Mouse (Mus musculus): ENCODE results near the gene Cbln1.

The Cbln1 gene

DNA sequence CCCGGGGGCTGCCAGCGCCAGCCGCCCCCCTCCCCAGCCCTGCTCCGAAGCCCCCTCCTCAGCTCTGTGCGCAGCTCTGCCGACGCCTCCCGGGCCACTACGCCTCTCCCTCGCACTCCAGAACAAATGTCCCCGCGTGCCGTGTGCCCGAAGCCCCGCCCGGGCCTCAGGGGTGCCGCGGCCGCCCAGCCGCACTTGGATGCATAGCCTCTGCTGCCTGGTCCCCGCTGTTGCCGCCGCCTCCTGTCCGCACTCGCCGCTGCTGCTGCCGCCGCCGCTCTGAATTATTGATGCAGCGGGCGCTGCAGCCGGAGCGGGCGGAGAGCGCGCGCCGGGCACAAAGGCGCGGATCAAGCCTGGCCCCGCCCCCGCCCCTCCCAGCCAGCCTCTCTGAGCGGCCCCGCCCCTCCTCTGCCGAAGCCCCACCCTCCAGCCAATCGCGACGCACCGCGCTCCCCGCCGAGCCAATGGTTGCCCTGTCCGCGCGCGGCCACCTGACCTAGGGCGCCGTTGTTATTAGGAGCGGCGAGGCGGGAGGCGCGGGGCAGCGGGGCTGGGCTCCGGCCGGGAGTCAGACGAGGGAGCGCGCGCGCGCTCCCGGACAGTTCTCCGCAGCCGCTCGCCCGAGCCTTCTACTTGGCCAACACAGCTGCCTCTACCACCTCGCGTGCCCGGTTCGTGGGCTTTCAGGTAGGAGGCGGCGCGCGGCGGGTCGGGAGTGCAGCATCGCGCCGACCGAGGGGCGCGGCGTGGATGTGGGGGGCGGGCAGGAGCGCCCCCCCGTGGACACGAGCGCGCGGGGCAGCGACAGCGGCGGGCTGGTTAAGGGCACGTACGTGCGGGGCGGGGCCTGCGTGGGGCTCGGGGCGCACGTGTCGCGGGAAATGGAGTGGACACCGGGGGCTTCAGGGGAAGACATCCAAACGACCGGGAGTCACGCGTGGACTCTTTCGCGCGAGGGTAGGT, at the start of gene Cbln1:
Gene Cbln1 (minus strand): TSS at position 339 of the 966 bp plus-strand sequence.
- peak; percentile 99 for DNase-seq

DNA sequence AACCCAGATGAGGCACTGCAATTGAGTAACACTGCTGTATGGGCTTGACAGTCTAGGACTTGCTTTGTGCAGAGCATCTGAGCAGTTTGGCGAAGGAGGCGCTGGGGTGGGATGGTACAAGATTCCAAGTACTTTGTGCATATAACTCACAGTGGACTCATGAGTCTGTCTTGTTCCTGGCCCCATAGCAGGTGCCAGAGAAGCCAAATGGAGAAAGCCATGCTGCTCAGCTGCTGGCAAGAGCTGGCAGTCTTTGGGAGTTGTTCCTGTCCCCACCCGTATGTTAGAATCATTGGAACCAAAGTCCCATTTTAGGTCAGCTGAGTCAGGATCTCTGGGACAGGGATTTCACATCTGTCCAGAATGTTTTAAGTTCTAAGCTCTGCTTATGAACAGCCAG, 44.7 kb upstream of the Cbln1 start:
- DNase-seq, result no peak

DNA sequence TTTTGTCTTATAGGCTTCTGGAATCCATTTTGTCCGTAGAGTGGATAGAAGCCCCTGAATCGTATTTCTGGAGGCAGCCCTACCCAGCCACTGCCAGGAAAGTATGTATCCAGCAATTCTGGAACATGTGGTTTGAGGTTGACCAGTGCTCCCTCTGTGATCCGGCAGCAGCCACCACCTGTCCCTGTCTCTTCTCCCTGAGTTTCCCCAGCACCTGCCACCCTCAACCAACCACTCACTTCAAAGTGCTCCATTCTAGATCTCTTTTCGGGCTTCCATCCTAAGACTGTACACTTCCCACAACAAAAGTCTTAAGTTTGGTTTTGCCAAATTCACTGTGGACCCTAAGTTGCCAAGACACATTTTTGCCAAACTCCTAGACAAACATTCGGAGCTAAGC, 41.4 kb upstream of the Cbln1 start:
- DNase-seq, result no peak

DNA sequence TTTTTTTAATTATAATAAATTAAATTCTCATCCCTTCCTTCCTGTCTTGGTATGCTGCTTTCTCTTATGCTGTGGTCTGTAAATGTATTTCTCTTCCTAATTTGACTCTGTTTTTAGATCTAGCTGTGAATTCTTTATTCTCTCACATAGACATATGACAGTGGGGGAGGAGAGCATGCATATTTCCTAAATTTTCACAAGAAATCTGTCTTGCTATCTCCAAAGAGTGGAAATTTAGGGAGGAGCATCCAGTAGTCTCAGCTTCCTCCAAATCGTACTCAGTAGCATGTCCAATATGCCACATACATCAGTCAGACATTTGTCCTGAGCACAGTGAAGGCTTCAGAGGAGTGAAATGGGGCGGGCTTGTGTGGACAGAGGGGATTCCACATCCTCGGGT, 40.9 kb upstream of the Cbln1 start:
- DNase-seq, result no peak

DNA sequence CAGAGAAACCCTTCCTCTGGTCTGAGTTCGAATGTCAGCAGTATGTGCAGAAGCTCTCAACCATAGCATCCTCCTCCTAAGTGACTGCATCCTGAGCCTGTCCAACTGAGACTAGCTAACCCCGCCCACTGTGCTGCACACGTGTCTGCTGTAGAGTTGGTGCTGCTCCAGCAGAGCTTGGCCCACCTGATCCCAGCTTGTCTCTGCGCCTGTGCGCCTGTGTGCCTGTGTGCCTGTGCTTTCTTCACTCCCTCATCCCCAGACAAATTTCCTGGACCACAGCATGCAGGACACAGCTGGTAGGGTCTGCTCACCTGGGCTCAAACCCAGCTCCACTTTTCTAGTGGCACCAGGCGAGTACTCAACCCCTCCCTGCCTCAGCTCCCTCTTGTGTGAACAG, 40.2 kb upstream of the Cbln1 start:
- peak; percentile 26 to 34 for DNase-seq

DNA sequence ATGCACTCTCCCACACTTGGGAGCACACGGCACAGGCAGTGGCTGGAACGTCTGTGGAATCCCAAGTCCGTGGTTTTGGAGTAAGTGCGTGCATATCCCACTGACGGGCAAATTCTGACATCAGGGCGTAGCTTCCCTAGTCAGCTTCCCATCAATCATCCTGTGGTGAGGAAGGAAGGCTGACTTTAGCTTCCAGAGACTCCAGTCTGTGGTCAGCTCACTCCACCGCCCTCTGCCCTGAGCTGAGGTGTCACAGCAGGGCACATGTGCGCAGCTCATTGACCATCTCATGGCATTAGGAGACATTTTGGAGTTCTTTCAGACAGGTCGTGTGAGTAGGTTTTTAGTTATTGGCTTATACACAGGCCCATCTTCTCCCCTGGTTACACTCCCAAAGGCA, 34.6 kb upstream of the Cbln1 start:
- DNase-seq, result no peak

DNA sequence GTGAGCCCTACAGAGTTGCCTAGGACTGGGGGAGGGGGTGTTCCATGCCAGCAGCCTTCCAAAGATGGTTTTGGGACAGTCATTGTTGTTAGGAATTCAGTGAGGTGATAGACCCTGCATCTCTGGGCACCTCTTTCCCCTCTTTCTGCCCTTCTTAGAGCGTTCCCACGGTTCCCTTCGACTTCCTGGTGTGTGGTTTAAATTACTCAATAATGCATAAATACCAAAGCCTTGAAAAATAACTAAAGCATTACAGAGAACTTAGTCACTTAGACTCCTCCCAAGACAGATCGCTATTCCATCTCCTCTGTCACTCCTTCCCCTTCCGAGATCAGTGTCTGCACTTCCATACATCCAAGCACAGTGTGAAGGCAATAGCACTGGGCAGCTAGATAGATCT, 32.0 kb upstream of the Cbln1 start:
- no peak for DNase-seq

DNA sequence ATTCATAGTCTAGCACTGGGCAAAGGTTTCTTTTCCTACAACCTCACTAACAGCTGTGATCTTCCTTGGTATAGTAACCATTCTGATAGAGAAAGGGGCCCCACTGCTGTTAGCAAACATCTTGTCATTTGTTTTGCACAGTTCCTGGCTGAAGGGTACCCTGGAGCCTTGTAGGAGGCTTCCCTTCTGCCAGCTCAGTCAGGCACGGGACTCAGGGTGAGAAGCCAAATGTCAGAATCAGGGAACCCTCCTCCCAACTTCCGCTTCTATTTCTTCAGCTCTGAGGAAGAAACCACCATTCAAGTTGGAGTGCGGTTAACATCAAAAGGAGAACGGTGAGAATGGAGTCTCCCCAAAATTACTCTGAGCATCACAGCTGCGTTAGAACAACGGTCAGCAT, 30.3 kb upstream of the Cbln1 start:
- peak in 1 of 2 experiments; percentile 52 for DNase-seq

DNA sequence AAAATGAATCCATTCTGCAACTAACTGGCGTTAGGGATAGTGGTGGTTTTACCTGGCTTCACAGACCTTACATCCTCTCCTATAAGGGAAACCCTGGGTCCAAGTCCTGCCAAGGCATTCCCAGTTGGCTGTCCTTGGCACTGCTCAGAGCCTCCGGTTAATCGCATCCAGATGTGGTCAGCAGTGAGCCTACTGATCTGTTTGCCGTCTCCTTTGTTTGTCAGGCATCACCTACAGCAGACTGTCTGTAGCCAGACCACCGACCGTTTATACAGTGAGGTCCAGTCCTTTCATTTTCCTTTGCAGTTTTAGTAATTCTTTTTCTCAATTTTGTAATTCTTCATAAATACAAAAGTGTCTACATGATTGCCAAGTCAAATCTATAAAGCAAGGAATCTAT, 25.2 kb upstream of the Cbln1 start:
- DNase-seq, result no peak

DNA sequence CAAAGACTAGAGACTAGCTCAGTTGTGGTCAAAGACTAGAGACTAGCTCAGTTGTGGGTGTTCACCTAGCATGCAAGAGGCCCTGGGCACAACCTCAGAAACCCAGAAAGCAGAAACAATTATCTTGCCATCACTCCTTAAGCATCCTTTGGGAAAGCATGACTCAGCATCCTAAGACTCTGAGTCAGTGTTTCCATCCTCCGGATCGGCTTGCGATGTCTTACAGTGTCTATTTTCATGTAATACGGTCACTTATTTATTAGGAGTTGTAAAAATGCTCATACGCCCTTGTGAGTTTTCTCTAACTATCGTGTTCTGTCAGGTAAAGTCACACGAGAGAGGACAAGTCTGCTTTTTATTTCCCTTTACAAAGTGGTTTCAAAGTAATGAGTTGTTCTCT, 24.1 kb upstream of the Cbln1 start:
- no peak for DNase-seq

DNA sequence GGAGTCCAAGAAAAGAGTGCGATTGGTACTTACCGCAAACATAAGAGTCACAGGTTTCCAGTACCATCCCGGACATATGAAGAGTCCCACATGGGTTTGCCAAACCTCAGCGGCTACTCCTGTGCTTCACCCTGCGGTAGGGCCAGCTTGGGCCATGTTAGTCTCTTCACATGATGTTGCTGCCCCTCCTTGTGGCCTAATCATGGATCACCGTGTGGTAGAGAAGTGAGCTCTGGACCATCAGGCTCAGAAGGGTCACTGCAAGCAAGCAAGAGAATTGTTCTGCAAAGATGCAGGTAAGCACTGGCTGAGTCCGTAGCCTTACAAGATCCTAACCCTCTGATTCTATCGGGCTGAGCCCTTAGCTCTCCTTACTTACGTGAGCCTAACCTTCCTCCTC, 22.5 kb upstream of the Cbln1 start:
- no peak for DNase-seq

DNA sequence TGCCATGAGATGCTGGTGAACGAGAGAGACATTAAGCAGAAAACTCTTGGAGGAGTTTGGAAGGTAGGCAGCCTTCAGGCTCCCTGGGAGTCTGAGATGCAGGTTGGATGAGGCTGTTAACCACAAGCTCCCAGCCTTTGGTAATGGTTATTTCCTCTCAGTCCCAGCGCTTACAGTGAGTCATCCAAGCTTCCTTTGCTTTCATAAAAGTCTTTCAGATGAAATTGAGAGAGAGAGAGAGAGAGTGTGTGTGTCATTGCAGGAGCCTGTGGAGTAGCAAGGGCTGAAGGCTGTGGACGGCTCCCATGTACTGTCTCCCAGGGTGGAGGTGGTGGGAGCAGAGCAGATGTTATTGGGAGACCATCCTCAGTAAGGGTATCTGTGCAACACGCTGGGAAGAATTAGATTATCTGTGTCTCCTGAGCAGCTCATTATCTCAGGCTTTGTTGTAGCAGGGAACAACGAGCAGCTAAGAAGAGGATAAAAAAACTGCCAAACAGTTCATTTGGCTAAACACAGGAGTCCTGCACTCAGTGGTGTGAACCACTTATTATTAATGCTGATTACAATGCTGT, 17.5 kb upstream of the Cbln1 start:
- DNase-seq, result no peak

DNA sequence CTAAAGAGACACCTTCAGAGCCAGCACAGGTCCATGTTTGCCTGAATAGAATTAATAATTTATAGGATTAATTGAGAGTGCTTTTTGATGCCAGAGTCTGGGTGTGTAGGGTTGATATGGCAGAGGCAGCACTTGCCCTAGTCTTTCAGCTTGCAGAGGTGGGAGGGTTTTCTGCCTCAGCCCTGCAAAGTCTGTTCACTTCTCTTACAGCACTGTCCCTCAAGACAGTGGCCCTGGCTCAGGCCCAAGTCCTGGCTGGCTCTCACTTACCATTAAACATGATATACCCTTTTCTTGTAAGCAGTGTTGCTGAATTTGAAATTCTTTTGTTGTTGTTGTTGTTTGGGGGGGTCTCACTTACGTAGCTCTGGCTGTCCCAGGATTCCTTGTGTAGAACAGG, 9.0 kb upstream of the Cbln1 start:
- DNase-seq, result peak; percentile 53 to 60

DNA sequence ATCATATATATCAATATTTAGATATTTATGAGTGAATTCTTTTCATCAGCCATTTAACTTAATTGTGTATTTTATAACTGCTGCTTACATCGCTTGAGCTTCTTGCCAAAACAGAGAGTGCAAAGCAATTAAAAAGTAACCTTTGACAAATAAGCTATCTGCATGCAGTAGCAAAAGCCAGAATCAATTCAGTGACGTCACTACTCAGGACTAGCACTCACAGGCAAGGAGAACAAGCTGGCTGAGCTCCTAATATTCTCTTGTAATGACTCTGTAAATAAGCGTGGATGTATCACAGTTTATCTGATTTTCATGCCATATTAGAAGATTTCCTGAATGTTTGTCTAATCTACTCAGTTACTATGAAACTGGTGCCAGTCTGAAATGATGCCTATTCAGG, 5.8 kb upstream of the Cbln1 start:
- DNase-seq, result peak in 1 of 2 experiments; percentile 42

DNA sequence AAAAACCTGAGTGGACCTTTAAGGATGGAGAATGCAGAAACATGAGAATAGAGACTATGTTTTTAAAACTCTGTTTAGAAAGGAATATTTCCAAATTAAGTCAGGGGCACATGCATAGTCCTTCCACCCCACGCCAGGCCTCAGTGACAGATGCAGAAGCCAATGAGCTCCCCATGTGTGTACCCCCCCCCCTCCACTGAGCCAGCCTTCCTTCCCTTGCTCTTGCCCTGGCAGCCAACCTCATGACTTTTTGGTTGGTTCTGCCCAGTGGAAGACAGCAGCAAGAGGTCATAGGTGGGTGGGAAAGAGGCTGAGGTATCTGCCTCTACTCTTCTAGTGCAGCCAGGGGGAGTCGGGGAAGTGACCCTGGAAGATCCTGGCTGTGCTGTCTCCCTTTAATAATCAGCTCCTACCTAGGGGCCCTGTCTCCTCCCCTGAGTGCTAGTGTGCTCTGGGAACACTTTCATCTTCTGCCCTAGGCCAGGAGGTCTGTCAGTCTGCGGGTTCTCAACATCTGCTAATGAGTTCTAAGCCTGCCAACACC, 4.8 kb upstream of the Cbln1 start:
- DNase-seq, result peak in 1 of 2 experiments; percentile 54

DNA sequence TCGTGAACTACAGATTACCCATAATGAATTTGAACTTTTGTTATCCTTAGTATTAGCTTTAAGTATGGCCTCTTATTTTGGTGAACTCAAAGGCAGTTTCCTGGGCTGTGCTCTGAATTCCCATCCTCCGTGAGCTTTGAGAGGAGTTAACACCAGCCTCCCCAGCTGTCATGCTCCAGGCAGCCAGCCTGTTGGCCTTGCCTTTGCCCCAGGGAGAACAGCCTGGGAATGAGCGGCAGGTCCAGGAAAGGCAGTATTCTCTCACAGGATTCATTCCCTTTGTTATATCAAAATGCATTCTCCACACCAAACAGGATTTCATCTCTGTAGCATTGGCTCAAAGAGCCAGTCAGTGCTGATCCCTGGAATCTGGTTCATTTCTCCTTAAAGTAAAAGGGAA, 3.1 kb upstream of the Cbln1 start:
- peak; percentile 75 to 80 for DNase-seq

DNA sequence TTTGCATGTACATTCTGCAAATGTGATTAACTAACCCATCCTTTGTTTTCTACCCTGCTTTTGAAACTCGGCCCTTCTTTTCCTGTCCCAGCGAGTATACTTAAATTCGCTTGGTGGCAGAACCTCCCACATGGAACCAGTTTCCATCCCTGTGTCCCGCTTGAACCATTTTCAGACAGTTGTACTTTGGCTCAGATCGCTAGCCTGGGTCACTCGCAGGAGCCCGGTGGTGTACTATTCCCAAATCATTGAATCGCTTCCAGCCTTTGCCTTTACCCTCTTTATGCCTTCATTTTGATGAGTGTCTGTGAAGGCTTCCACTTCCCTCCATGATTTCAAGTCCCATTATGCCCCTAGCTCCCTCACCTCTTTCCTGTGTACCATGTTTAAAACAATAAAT, 2.0 kb upstream of the Cbln1 start:
- peak in 1 of 2 experiments; percentile 49 for DNase-seq

DNA sequence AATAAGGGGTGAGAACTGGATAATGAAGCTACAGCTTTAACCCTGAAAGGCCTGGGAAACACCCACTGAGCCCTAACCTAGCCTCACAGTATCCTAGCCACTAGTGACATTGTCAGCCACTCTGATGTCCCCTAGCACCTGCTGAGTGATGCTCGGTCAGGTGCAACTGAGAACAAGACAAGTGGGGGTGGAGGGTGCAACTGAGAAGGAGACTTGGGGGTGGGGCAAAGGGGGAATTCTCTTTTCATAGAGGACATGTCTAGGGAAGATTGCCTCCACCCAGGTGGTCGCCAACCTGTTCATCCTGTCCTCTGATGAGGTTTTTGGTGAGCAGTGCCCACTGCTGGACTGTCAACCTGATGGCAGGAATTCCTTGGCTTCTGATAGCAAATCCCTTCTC, 1.5 kb upstream of the Cbln1 start:
- peak; percentile 82 to 83 for DNase-seq

DNA sequence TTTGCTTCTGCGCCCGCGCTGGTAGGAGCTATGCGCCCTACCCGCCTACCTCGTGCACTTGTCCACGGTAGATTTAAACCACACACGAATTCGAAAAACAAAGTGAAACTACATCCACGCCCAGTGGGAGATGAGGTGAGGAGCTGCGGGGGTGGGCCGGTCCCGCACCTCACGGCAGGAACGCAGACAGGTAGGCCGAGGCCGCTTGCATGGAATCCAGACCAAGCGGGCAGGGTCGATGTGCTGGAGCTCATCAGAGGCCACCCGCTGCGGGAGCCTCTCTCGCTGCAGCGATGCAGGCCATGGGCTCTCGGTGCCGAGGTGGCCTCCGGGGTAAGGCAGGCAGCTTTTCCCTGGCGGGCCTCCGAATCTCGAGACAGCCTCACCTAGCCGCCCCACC, 905 bp upstream of the Cbln1 start:
- peak; percentile 69 to 71 for DNase-seq

DNA sequence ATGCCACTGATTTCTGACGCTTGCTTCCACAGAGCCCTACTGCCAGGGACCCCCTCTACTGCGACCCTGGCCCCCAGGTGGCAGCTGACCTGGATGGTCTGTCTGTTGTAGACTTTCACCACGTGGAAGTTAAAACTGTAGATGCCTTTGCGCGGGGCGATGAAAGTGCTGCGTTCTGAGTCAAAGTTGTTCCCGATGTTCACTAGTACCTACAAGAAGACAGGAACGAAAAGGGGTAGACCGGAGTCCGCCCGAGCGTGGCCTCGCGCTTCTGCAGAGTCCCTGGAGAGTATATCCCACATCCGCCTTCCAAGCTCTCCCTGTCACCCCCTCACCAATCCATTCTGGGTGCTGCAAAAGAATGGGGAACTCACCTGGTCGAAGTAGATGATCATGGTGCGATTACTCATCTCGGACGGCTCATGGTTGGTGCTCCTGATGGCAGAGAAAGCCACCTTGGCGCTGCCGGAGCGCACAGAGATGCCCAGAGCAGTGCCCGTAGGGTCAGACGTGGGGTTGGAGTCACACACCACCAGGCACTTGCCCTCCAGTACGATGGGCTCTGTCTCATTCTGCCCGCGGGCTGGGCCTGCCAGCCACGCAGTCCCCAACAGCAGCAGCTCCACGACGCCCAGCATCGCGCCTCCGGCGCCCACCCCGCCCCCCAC, 672 bp downstream of the Cbln1 start:
- peak; percentile 53 to 72 for DNase-seq

DNA sequence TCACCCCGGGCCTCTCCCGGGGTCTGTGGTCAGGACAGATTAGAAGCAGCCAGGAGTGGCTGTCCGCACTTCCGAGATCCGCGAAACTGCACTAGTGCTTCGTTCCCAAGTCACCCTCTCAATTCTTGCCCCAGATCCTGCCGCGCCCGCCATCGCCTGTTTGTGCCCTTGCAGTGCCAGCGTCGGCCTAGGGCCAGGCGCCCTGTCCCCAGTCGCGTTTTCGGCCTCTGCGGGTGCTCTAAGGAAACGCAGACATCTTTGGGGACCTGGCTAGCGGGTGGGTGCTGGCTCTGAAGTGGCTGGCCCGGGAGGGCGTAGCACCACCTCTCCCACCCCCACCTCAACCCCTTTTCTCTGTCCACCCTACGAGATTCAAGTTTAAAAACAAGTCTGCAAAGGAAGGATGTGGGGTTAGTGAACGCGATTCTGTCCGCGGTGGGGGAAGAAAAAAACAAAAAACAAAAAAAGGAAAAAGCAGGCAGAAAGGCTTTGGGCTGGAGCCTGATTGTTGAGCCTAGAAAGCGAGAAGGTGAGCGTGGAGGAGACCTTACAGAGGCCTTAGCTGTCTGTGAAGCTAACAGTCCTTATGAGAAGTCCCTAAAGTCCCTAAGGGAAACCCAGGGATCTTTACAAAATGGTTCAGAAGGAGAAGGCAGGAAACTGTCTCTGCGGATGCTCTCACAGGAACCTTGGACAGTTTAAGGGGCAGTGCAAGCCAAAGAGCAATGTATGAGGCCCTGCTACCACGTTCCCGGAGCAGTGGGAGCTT, 1.4 kb downstream of the Cbln1 start:
- no peak for DNase-seq

DNA sequence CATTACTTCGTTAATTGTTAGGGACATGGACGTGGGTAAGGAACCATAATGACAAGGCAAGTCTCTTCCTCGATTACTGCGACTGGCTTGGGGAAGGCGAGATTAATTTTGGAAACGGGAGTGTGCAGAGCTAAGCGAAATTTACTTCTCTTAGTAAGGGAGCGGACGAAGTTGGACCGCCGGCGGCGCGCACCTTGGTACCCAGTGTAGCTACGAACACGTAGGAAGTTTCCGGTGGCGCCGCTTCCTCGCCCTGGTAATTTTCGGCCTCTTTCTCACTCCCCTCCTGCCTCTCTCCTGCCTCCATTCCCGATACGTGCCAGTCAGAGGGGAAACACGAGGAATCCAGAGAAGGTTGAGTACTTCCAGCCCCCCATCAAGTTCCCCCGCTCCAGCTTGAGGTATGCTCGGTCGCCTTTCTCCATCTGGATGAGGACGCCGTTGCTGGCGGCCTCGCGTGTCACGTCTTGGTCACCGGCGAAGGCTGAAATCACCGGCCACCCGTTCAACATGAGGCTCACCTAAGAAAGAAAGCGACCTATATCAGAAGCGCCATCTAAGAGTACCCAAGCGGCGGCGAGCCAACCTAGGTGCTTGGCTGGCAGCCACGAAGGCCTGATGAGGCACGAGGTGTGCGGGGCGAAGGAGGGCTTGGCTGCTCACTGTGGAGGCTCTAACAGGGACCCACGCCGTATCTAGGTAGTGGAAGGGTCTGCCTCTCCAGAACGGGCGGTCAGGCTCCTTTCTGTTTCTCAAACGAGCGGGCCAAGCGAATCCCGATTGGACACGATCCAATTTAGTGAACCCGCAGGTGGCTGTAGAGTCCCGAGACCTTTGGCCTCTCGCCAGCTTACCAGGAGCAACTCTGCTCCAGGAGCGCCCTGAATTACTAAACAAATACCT, 2.2 kb downstream of the Cbln1 start:
- peak; percentile 90 to 92 for DNase-seq

Measured in cerebellum, postnatal 10 days (tissue).